Mouse (Mus musculus) heart, embryonic 15.5 days (tissue): Measurements from ENCODE around the gene Abhd12. TPM values are rescaled to one million over a fixed set of nuclear protein-coding genes. Genes with fewer than 3 reads are reported as not detected.

Source experiments
- ATAC-seq: fragments of 200-750 bp; cut with Nextera tagmentation; replicated peaks from 2 replicates; pipeline ENCODE4 v1.8.0; 2017; ENCODE audit warnings: low read depth, moderate TSS enrichment; ENCODE audit not compliant: insufficient number of reproducible peaks, insufficient read depth, low FRiP score
- H3K27ac ChIP-seq: fragments of 300-500 bp; sonication (generic); 2 replicates; pipeline ENCODE4 v1.5.1; 2015; ENCODE audit warnings: mild to moderate bottlenecking, inconsistent platforms
- H3K27me3 ChIP-seq: fragments of 300-500 bp; sonication (generic); 2 replicates; pipeline ENCODE4 v1.6.1; 2015; ENCODE audit warnings: inconsistent platforms
- H3K36me3 ChIP-seq: fragments of 300-500 bp; sonication (generic); 2 replicates; pipeline ENCODE4 v1.6.1; 2015; ENCODE audit warnings: mild to moderate bottlenecking, inconsistent platforms
- H3K4me1 ChIP-seq: fragments of 300-500 bp; sonication (generic); replicated peaks from 2 replicates; pipeline ENCODE4 v1.6.1; 2015; ENCODE audit warnings: inconsistent platforms
- H3K4me2 ChIP-seq: fragments of 300-500 bp; sonication (generic); 2 replicates; pipeline ENCODE4 v1.6.1; 2015; ENCODE audit warnings: inconsistent platforms, mild to moderate bottlenecking, moderate library complexity
- H3K4me3 ChIP-seq: fragments of 300-500 bp; sonication (generic); 2 replicates; pipeline ENCODE4 v1.5.1; 2015; ENCODE audit warnings: mild to moderate bottlenecking, inconsistent platforms
- H3K9ac ChIP-seq: fragments of 300-500 bp; sonication (generic); 2 replicates; pipeline ENCODE4 v1.6.1; 2015; ENCODE audit warnings: mild to moderate bottlenecking, inconsistent platforms
- H3K9me3 ChIP-seq: fragments of 300-500 bp; sonication (generic); replicated peaks from 2 replicates; pipeline ENCODE4 v1.6.1; 2016; ENCODE audit warnings: inconsistent platforms
- WGBS: fragments of 180-500 bp; shearing (Covaris S2); methylation state at CpG from one replicate; pipeline ENCODE4 v1.1.7; 2015; ENCODE audit warnings: mixed read lengths; 5-methylcytosine and 5-hydroxymethylcytosine counted together
- polyA plus RNA-seq: library from polyadenylated mRNA; unstranded; fragments of >200 nt; fragmentation: Nextera tagmentation; extraction: Ambion mirVana; gene quantifications from 2 replicates; pipeline ENCODE4 v1.2.1, GENCODE M21; 2015

The Abhd12 gene
- polyA plus RNA-seq, 1 experiment from 2014 or later: 34.5 TPM

GRCm38 (mm10) chr2:150803035-150803434, 101.5 kb downstream of the Abhd12 start:
- Histone ChIP-seq H3K4me1 (peaks cover 2% of the 10 kb centered on the region), H3K9ac (no peak overlapping the region), H3K27ac (no peak overlapping the region), H3K9me3 (no peaks in the 10 kb centered on the region), H3K36me3 (peaks cover 89% of the 10 kb centered on the region), H3K4me3 (no peak overlapping the region), H3K27me3 (no peaks in the 10 kb centered on the region), H3K4me2 (no peak overlapping the region)
- 93% methylated on average over 1 of the region's 1 CpGs for WGBS
- no peak for ATAC-seq

GRCm38 (mm10) chr2:150800616-150801015, 103.9 kb downstream of the Abhd12 start:
- Histone ChIP-seq H3K36me3 (peaks cover 80% of the 10 kb centered on the region), H3K4me1 (peaks cover 5% of the 10 kb centered on the region), H3K4me2 (no peak overlapping the region), H3K9ac (no peak overlapping the region), H3K4me3 (no peak overlapping the region), H3K27me3 (no peaks in the 10 kb centered on the region), H3K9me3 (no peaks in the 10 kb centered on the region), H3K27ac (no peak overlapping the region)
- ATAC-seq: no peak; the same call in 1 of the 2 replicates
- WGBS: 87% methylated on average over 5 of the region's 5 CpGs

DNA sequence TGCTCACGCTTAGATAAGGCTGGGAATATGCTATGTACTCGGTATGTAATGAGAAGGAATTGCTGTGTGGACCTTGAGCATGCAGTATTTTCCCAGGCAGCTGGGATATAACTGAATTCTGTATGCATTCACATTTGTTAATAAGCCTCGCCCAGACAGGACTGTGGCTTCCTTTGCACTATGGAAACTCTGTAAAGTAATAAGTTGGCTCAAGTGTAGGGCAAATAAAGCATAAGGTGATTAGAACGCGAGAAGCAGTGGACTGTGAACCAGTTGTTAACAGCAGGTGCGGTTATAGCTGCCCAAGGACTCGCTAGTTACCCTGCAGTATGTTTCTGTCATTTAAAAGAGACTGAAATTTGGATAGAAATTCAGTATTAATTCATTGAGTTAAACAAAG, 106.5 kb downstream of the Abhd12 start:
- Histone ChIP-seq H3K4me2 (no peak overlapping the region), H3K9ac (no peak overlapping the region), H3K27me3 (no peaks in the 10 kb centered on the region), H3K9me3 (no peaks in the 10 kb centered on the region), H3K4me3 (no peak overlapping the region), H3K4me1 (peaks cover 5% of the 10 kb centered on the region), H3K36me3 (peaks cover 81% of the 10 kb centered on the region), H3K27ac (0 out of 2 replicates have a peak overlapping the region, but pooled peaks have one; percentile 47)
- no peak for ATAC-seq
- WGBS: 61% methylated on average over 7 of the region's 7 CpGs

DNA sequence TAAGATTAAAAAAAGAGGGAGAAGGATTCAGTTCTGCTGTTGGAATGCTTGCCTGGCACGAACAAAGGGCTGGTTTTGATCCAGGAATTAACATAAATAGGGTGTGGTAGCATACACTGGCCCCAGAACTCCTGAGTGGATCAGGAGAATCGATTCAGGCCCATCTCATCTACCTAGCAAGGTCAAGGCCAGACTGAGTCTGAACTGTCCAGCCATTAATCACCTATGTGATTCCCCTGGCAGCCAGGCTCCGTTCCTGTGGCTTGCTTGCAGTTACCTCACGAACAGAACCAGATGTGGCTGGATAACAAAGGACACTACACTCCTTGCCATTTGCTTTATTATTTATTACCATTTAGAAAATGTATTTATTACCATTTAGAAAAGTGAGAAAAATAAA, 111.2 kb downstream of the Abhd12 start:
- no peak for ATAC-seq
- peaks cover 68% of the 10 kb centered on the region for H3K36me3 ChIP-seq
- no peaks in the 10 kb centered on the region for H3K9me3 ChIP-seq
- H3K27ac ChIP-seq: no peak overlapping the region
- no peak overlapping the region for H3K9ac ChIP-seq
- H3K4me2 ChIP-seq: no peak overlapping the region
- H3K4me1 ChIP-seq: peaks cover 24% of the 10 kb centered on the region
- H3K4me3 ChIP-seq: no peak overlapping the region
- no peaks in the 10 kb centered on the region for H3K27me3 ChIP-seq
- 71% methylated on average over 4 of the region's 4 CpGs for WGBS

DNA sequence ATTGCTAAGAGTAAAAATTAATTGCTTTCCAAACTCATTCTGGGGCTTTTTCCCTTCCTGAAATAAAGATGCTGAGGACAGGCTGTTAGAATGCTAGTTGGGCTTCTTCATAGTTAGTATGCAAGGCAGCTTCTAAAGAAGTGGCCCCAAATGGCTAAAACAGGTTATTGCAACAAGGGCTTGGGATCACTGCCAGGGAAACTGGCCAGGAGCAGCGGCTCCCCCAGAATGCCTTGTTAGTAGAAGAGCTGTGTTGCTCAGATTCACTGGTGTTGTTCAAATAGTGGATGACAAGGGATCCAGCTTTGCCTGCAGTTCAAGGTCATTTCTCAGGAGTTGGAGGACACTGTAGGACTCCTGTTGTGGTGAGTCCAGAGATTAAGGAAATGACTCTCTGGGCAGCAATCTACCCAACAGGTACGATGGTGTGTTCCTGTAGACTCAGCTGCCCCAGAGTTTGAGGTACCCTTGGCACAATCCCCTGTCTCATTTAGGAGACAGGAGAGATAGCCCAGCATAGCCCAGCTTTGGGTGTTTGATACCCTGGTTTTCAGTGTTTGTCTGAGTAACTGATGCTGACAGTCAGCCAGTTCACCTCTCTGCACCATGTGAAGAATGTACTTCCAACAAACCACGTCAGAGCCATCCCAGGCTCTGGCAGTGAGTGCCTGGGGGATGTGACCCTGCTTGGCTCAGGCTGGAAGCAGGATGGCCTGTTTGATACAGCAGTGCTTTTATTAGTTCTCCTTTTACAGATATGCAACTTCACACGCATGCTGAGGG, 115.6 kb downstream of the Abhd12 start:
- Histone ChIP-seq H3K27ac (peak overlapping the region; percentile 95), H3K4me1 (peaks cover 29% of the 10 kb centered on the region), H3K4me3 (peak overlapping the region; percentile 82), H3K9me3 (no peaks in the 10 kb centered on the region), H3K36me3 (peaks cover 36% of the 10 kb centered on the region), H3K27me3 (no peaks in the 10 kb centered on the region), H3K4me2 (peak overlapping the region; percentile 70), H3K9ac (peak overlapping the region; percentile 44)
- WGBS: 21% methylated on average over 4 of the region's 4 CpGs
- ATAC-seq: peak; percentile 51

- H3K4me3 ChIP-seq: peak overlapping the region; percentile 82
- peaks cover 29% of the 10 kb centered on the region for H3K4me1 ChIP-seq
- H3K9me3 ChIP-seq: no peaks in the 10 kb centered on the region
- H3K36me3 ChIP-seq: peaks cover 20% of the 10 kb centered on the region
- H3K27me3 ChIP-seq: no peaks in the 10 kb centered on the region
- peak overlapping the region; percentile 95 for H3K27ac ChIP-seq
- peak; percentile 7 for ATAC-seq
- peak overlapping the region; percentile 70 for H3K4me2 ChIP-seq
- WGBS: under 1% methylated on average over 22 of the region's 23 CpGs
- H3K9ac ChIP-seq: peak overlapping the region; percentile 85
Observed at GRCm38 (mm10) chr2:150787234-150787771, 117.2 kb downstream of the Abhd12 start.

- peaks cover 14% of the 10 kb centered on the region; the same call in 1 of the 2 replicates for H3K36me3 ChIP-seq
- H3K9ac ChIP-seq: peak within 1 kb of the TSS; percentile 85
- no peaks in the 10 kb centered on the region for H3K27me3 ChIP-seq
- H3K27ac ChIP-seq: peak within 1 kb of the TSS; percentile 95
- peaks cover 29% of the 10 kb centered on the region for H3K4me1 ChIP-seq
- H3K4me2 ChIP-seq: peak within 1 kb of the TSS; percentile 70
- ATAC-seq: peak; percentile 91
- 2% methylated on average over 57 of the region's 58 CpGs for WGBS
- H3K9me3 ChIP-seq: no peaks in the 10 kb centered on the region
- peak within 1 kb of the TSS; percentile 82 for H3K4me3 ChIP-seq
Observed at GRCm38 (mm10) chr2:150786251-150787180, 118.0 kb downstream of the Abhd12 start, which contains the start of gene Pygb. Gene Pygb (plus strand): TSS chr2:150786735.

GRCm38 (mm10) chr2:150782801-150783200, 121.7 kb downstream of the Abhd12 start:
- Histone ChIP-seq H3K36me3 (no peaks in the 10 kb centered on the region), H3K4me2 (no peak overlapping the region), H3K9me3 (no peaks in the 10 kb centered on the region), H3K9ac (no peak overlapping the region), H3K4me1 (peaks cover 18% of the 10 kb centered on the region), H3K27ac (no peak overlapping the region), H3K4me3 (no peak overlapping the region), H3K27me3 (no peaks in the 10 kb centered on the region)
- 82% methylated on average over 2 of the region's 2 CpGs for WGBS
- no peak for ATAC-seq

Other genes starting within 250 kb of the Abhd12 start
- gene Acss1, start 236.2 kb downstream of the Abhd12 start, polyA plus RNA-seq: 8.8 and 12.1 TPM in 2 replicates
- gene Vsx1, start 215.4 kb downstream of the Abhd12 start, polyA plus RNA-seq: not detected in 2 replicates
- 17.4 and 25.3 TPM in 2 replicates for gene Entpd6, start 155.7 kb downstream of the Abhd12 start, polyA plus RNA-seq
- 212 and 233 TPM in 2 replicates for gene Pygb, start 118.0 kb downstream of the Abhd12 start, polyA plus RNA-seq
- 21.8 and 23.5 TPM in 2 replicates for gene Gins1, start 659 bp upstream of the Abhd12 start, polyA plus RNA-seq
- 2.8 and 5.4 TPM in 2 replicates for gene Ninl, start 134.6 kb upstream of the Abhd12 start, polyA plus RNA-seq
- gene Nanp, start 134.7 kb upstream of the Abhd12 start, polyA plus RNA-seq: 19.5 and 22.5 TPM in 2 replicates
- gene Gm14151, start 187.6 kb upstream of the Abhd12 start, polyA plus RNA-seq: not detected in 2 replicates
- gene Gm14147, start 193.5 kb upstream of the Abhd12 start, polyA plus RNA-seq: not detected in 2 replicates